Mouse (Mus musculus): ENCODE measurements around the gene Srsf1.

- TF ChIP-seq POLR2A (IDR thresholded peaks at IDR 0.05; ENCODE audit: low read depth, low read length) (no peak), CTCF (IDR thresholded peaks at IDR 0.05; ENCODE audit: extremely low read depth, insufficient read length, insufficient replicate concordance, low read depth, low read length) (no peak)
Observed at GRCm38 (mm10) chr11:88053821-88054220, 6.6 kb downstream of the Srsf1 start.

Data from small intestine, adult 2 months (tissue).